Mouse (Mus musculus) layer of hippocampus, adult 8-10 months (tissue): ENCODE measurements around the gene Phactr3. TPM values are rescaled to one million over a fixed set of nuclear protein-coding genes. Genes with fewer than 3 reads are reported as not detected.

Experiments
- DNase-seq, 2 experiments: peaks; one replicate each; pipeline ENCODE4 v3.0.0; 2022; ENCODE audit warnings: low spot score in 2 of 2
- total RNA-seq, 4 experiments: library from RNA; stranded (reverse); gene quantifications; 2 replicates each; pipeline ENCODE4 v1.2.4; 2022

Gene Phactr3
- total RNA-seq, 4 experiments from 2014 or later = 123 to 135 (median 125) TPM

DNA sequence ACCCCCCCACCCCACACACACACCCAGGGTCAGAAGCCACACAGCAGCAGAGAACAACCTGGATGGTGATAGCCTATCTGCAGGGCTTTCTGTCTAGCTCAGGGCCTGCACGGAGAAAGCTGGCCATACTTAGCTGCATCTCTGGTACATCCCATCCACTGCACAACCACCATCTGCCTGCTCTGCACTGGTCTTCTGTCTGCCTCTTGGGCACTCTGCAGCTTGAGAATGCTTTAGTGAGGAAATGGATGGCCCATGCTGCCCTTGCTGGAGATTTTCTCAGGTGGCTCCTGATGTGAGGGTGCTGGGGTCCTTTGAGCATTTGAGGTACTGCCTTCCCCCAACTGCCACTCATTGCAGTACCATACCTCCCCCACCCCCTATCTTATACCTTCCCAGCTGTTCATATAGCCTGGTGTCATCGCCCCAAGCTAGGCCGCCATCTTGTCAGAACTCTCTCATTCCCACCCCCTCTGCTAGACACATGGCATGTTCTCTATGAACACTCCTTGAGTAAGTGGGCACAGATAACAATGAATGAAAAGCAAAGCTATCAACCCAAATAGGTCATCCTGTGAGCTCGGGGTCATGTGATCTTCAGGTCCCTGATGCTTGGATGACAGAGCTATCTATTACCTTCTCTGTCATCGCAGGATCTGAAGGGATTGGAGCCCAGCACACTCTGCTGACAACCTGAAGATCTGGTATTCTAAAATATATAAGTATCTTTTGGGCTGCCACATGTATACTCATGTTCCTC lies 13.0 kb downstream of the Phactr3 start:
- no peak for DNase-seq

DNA sequence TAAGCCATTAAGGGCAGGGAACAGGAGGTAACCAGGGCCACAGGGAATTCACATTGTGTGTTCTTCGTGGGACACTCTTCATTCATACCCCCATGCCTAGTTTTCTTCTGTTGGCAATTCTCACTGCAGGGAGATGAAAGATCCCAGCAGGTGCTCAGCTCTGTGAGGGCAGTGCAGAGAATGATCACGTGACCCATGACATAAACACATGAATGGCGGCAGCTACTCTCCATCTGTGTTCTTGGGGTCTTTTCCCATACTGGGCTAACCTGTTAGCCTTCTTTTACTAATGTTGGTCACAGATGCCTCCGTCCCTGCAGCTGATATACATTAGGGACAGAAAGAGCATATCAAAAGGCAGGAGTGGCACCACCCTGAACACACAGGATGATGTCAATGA lies 16.9 kb downstream of the Phactr3 start:
- DNase-seq = no peak

DNA sequence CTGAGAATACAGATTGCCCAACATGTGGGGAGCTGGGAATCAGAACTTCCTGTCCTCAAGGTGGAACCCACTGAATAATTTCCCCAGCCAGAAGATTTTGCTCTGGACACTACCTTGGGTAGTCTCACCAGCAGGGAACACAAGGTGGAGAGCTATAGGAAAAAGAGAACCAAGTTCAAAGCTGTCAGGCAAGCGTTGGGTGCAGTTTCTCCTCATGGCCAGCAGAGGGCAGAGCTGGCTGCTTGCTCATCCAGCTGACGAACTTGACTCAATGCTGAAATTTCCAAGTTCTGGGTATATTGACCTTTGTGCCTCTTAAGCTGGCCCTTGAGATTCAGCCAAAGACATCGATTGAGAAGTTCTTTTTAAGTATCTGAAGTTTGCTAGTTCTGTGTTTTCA lies 18.7 kb downstream of the Phactr3 start:
- peak in 1 of 2 experiments; percentile 68 for DNase-seq

DNA sequence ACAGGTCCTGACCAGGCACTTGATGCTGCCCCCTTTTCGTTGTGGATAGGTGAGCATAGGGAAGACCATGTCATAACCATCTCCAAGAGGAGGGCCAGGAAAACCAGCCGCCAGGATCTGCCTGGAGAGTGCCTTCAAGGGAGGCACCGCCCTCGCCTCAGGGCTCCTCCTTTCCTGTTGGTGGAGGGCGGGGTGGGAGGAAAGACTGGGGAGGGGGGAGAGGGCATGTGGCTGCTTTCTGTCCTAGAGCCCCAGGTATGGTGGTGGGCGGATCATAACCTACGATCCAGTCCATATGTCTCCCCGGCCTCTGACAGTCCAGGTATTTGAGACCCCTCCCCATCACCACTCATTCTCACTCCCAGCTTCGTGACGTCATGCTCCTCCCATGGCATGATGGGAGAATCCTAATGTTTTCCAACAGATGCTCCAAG lies 22.7 kb downstream of the Phactr3 start:
- DNase-seq = peak; percentile 79 to 81

DNA sequence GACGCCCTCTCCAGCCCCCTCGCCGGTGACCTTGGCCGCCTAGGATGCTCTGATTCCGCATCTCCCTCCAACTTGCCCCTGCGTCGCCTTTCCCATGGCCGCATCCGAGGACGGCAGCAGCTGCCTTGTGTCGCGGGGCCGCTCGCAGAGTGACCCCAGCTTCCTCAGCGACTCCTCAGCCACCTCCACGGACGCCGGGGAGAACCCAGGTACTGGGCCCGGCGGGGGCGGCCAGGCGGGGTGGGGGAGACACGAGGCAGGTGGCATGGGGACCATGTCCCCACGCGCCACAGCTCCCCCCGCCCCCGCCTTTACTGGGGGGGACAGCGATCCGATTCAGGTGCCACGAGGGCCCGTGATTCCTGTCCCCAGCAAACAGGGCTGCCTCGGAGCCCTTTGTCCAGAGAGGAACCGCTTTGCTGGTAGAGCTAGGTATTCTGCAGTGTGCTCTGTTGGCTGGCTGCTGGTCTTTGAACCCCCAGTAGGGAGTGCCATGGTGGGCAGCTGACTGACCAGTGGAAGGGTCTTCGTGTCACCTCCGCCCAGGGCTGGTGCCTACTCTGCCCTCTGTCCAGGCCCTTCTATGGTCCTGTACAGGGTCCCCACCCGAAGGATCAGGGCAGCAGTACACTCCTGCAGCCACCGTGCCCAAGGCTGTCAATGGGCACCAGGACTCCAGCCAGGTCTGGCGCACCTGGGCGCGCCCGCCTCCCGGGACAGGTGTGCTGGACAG lies 23.7 kb downstream of the Phactr3 start:
- no peak for DNase-seq

DNA sequence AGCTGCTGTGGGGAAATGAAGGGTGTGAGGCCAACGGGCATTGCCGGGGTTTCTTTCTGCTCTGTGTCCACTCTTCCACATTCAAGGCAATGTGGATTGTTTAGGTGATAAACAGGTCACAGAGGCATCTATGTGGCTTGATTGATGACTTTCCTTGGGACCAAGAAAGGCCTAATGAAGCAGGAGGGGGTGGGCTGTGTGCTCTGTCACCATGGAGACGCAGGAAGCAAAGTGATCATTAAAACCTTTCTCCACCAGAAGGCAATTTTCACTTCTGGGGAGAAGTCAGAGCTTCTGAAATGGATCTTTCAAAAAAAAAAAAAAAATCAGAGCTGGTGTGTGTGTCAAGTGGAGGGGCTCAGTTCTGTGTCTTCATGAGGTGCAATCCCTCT lies 24.2 kb downstream of the Phactr3 start:
- DNase-seq = no peak

DNA sequence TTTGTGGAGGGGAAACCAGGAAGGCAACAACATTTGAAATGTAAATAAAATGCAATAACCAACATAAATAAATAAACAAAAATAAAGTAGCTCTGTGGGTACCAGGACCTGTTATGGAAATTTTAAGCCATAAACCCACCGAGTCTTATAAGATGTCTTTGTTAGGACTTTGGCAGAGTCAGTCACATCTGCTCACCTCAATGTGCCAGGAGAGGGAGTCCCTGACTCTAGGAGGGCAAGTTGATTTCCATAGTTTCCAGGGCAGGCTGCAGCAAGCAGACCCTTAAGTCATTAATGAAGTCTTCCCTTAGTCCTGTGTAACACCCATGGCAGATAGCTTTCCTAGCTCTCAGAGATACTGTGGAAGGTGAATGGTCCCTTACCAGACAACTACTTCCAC lies 25.1 kb downstream of the Phactr3 start:
- DNase-seq = no peak

DNA sequence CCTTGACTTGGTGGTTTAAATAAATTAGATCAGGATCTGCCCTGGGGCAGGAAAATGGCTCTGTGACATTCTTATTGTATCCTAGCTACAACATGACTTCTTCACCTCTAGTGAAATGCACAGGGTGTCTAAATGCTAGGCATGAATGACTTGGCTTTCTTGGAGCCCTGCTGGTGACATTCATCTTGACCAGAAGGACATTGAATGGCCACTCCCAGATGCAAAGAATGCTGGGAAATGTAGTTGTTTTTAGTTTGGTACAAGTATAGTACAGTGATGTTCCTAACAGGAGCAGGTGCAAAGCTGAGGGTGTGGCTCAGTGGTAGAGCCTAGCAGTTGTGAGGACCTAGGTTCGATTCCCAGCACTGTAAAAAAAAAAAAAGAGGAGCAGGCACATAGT lies 30.5 kb downstream of the Phactr3 start:
- DNase-seq = no peak

DNA sequence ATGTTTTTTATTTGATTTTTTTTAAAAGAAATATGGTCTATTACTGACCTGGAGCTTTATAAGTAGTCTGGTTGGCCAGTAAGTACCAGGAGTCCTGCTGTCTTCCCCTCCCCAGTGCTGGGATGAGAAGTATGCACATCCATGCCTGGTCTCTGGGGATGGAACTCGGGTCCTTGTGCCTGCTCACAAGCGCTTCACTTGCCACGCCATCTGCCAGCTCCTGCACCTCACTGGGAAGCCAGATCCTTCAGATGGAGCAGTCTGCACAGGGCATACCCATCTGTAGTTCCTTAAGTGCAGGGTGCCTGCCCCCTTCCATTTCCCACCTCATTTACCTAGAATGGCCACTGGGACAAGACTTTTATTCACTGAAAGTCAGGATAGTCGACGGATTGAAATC lies 31.9 kb downstream of the Phactr3 start:
- no peak for DNase-seq

DNA sequence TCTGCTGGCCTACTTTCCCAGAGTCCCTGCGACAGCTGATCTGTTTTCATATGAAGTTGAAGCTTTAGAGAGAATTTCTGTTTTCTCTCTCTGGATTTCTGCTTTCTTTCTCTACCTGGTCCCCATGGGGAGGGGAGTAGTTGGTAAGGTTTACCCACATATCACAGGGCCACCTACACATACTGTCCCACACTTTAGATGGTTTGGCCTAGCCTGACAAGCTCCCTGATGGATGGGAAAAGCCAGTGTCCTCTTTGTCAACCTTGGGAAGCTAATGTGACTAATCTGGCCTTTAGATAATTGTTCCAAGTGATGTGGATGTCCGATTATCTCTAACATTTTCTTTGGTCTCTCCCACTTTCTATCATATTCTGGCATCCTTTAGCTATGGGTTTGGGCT lies 34.8 kb downstream of the Phactr3 start:
- DNase-seq = no peak

DNA sequence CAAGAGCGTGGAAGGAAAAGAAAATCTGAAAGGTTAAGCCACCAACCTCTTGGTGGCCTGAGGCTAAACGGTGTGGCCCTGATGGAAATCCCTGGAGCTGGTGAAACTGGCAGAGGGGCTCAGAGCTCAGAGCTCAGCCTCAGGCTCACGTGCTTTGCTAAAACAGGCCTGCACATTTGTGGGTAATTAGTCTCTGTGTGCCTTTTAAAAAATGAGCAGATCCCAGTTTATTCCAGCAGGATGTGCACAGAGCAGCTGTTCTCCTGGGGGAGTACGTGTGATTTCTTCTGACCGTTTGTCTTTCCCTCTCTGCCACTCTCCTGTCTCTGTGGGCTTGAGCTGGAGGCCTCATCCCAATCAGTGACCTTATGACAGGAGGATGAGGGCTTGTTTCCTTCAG lies 35.4 kb downstream of the Phactr3 start:
- DNase-seq = no peak

DNA sequence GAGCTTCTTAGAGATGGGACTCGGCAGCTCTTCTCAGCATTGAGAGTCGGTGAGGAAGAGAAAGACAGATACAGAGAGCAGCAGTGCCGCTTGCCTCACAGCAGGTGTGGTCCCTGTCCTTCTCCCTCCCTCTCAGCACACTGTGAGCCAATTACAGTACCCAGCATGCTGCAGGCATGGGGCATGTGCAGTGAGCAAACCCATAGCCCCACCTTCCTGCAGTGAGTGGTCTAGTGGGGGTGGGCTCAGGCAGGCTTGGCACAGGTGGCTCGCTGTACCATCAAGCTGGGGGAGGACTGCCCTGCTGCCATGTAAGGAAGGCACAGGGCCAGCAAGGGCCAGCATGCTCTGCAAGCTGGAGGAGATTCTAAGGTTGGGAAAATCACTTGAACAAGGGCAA lies 35.8 kb downstream of the Phactr3 start:
- no peak for DNase-seq

DNA sequence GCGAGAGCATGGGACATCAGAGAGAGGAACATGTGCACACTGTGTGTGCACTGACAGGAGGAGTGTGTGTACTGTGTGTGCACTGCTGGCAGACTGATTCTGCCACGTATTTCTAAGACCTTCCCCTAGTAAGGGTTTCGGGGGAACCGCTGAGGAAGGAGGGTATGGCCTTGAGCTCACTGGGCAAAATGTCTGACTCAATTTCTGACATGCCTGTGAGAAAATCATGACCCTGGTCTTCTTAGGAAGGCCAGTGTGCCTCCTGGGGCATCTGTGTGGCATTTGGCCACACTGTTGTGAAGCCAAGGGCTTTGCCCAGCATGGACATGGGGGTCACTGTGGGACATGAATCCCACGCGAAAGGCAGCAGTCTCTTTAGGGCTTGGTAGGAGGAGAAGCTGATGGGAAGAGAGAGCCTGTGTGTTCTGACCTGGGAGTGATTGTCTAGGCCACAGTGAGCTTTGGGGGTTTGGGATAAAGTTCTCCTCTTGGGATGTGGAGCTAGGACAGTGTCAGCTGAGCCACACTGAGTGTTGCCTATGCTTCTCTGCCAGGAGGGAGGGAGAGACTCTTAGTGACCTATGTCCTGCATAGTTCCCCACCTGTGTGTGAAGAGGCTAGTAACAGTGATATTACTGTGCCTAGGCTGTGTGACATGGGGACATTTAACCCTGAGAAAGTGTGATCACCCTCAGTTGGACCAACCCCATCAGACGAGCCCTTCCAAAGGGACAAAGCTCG lies 36.6 kb downstream of the Phactr3 start:
- no peak for DNase-seq

DNA sequence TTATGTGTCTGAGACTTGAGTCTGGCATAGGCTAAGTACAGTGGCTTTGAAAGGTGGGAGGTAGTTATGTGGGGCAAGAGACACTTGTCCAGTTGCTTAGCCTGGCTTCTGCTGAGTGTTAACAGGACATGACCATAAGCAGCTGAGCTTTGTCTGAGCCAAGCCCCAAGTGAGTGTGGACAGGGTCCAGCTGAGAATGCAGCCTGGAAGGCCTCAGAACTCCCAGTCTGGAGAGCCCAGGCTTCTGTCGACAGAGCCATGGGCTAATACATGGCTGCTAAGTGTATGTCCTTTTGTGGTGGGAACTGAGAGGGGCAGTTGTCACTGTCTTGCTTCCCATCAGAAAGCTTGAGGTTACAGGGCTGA lies 37.1 kb downstream of the Phactr3 start:
- DNase-seq = no peak

DNA sequence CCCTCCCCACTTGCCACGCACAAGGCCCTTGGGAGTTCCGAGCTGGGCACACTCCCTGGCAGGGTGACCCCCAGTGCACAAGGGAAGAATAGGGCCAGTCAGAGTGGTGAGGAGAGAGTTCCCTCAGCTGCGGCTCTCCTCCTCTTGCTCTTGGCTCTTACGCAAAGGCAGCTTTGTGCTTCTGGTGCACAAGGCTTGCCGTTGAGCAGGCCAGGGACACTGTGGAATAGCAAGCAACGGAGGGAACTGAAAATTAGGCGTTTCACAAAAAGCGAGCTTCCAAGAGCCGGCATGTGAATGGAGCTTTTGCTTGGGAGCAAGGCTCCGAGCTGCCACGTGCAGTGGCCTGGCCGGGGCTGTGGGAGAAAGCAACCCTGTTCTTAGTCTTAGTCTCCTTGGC lies 40.2 kb downstream of the Phactr3 start:
- peak; percentile 79 to 91 for DNase-seq

DNA sequence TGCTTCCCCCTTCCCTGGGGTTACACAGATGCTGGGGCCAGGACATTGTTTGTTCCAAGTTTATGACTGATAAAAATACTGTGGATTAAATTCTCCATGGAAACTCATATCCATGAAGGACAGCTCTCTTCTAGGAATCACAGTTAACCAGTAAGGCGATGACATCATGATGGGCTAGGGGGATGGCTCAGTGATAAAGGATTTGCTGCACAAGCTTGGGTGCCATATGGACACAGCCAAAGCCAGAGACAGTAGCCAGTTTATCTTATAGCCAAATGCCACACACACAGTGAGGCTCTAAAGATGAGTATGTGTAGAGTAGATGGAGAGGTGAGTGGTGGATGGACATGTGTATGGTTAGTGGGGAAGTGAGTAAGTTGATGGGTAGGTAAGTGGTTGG lies 45.2 kb downstream of the Phactr3 start:
- no peak for DNase-seq

DNA sequence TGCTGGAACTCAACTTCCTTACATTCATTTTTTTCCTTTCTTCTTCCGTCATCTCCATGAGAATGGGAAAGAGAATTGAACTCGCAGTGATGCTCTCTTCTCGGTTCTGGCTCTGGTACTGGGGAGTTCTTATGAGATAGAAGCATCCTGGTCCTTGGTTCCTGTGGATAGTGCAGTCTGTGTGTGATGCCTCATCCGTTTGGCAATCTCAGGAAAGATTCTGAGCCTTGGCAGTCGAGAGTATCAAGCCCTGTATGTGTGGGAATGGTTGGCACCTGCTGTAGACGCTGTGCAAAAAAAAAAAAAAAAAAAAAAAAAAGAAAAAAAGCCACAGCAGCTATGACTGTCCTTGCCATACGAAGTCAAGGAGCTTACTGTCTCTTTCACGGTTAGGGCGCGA lies 47.2 kb downstream of the Phactr3 start:
- no peak for DNase-seq

DNA sequence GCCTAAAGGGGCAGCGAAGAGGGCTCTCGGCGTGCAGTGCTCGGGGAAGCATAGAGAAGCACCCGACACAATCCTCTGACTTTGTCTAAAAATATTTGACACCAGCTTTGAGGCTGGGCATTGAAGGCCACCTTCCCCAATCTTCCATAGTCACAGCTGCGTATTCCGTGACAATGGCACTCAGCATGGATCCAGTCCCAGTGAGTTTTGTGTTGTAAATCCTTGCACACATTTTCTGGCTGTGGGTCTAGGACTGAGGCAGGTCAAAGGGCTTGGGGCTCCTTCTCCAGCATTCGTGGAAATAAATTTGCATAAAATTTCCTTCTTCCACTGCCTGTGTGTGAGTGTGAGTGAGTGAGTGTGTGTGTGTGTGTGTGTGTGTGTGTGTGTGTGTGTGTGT lies 51.2 kb downstream of the Phactr3 start:
- DNase-seq = no peak

DNA sequence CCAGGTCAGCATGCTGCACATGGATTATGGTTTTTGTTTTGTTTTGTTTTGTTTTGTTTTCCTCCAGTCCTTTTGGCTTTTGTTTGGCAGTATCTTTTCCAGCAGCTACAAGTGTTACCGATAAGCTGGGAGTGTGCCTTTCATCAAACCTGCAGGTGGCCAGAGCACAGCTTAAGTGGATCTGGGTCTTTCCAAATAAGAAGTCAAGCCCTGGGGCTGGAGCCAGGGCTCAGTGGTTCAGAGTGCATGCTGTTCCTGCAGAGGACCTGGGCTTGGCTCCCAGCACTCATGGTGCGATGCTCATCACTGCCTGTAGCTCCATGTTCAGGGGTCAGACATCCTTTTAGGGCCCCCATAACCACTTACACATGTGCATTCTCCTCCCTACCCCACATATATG lies 55.2 kb downstream of the Phactr3 start:
- no peak for DNase-seq

DNA sequence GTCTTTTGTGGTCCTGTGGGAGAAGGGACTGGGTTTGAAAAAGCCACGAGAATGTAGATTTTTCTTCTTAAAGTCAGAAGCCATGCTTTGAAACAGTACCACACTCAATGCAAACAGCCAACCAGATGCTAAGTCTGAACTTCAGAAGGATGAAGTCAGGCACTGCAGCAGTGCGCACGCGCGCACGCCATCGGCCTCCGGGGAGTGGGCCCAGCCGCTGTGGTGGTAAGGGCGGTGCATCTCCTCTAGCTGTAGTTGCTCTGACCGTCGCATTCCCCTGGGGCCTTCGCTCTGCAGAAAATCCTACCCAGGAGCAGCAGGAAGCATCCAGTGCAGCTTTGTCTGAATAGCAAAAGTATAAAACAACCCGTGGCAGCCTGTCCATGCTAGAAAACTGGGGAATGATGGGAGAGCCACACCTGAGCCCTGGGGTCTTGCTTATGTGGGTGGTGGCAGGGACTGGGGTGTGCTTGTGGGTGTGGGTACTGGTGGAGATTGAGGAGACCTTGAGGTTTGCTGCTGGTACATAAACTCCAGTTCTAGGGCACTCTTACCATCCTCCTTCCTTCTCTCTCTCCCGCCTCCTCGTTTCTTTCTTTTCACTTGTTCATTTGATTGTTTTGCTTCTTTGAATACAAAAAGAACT lies 56.6 kb downstream of the Phactr3 start:
- peak in 1 of 2 experiments; percentile 62 for DNase-seq

DNA sequence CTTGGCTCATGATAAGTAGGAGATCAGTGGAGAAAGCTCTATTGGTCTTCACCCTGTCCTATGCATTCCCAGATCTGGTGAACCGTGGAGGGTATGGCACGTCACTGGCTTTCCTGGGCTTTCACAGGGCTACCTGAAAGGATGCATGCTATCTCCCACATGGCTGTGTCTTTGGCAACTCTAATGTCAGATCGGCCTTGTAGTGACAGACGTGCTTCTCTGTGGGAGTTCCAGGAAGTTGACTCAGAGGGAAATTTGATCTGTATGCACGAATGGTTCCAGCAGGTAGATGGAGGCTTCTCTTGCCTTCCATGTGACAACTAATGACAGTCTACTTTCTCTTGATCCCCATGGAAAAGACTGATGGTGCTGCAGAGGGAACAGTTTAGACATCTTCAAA lies 65.5 kb downstream of the Phactr3 start:
- no peak for DNase-seq

DNA sequence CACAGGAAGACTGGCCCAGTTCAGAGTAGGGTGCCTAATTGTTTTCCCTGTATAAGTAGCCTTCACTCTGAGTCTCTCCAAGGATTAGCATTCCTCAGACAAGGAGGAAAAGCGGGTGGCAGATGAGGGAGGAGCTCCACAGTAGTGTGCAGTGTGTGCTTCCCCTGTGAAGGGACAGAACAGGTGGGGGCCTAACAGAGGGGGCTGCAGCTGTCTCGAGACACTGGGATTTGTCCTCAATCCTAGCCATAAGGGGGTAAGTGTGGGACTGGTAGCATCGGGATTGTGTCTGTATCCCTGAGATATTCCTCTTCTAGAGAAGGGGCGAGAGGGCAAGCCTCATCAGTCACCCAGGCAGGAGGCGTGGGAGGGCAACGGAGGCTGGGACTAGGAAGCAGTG lies 66.1 kb downstream of the Phactr3 start:
- no peak for DNase-seq
